9 mouse cellular contexts compared by ENCODE assay signal in genomic region chr11:53479783-53480301, GRCm38 (mm10). TPM values are rescaled to one million over a fixed set of nuclear protein-coding genes. Genes with fewer than 3 reads are reported as not detected.
DNase-seq lines count a peak whose midpoint lies in the region; ATAC-seq lines count a peak whose summit lies in the region.
"Had no signal": no experiment of that assay in that cellular context is flagged by ENCODE, and none has a peak within 500 bp of the region (broad histone marks: within the 10 kb centered on the region; RNA-seq: fewer than 3 reads in every experiment).

Gene Gm9945, plus strand, starts transcription at chr11:53480166.
Gene Sowaha, minus strand, starts transcription at chr11:53480274.

- H3K27ac ChIP-seq in forebrain, embryonic 14.5 days (ENCODE audit: low read depth, low read length), result 0 out of 2 replicates have a peak within 1 kb of the TSS, but pooled peaks have one; percentile 21
- no peak within 1 kb of the TSS for H3K27ac ChIP-seq in limb, embryonic 11.5 days (replicated peaks; ENCODE audit: low read depth, low read length)
- H3K27ac ChIP-seq in midbrain, embryonic 12.5 days (replicated peaks), result no peak within 1 kb of the TSS

- peaks cover 10% of the 10 kb centered on the region; the same call in 1 of the 2 replicates for H3K4me1 ChIP-seq in forebrain, embryonic 14.5 days (ENCODE audit: control insufficient read depth, insufficient read depth, low read length)
- H3K4me1 ChIP-seq in limb, embryonic 11.5 days (ENCODE audit: control insufficient read depth, insufficient read depth, low read length), result peaks cover 17% of the 10 kb centered on the region
- H3K4me1 ChIP-seq in midbrain, embryonic 12.5 days, result peaks cover 30% of the 10 kb centered on the region

- ATAC-seq in forebrain, embryonic 14.5 days, result no peak; the same call in 1 of the 2 replicates
- no peak for ATAC-seq in limb, embryonic 11.5 days (ENCODE audit: insufficient number of reproducible peaks, low FRiP score, low TSS enrichment, low read depth)
- no peak for ATAC-seq in midbrain, embryonic 12.5 days (ENCODE audit: low FRiP score, low read depth)

- peak; percentile 50 for DNase-seq in embryo, embryonic 11 days
- DNase-seq in embryo, embryonic 10 days (ENCODE audit: low spot score), result no peak
- peak; percentile 68 for DNase-seq in c-Kit-negative CD71-positive TER-119-positive erythroid progenitor cells, embryonic 14.5 days (ENCODE audit: low read depth, low spot score)
- DNase-seq in forebrain, embryonic 14.5 days (ENCODE audit: low spot score), result peak; percentile 29
- peak; percentile 61 to 72 for DNase-seq in kidney, adult 8-10 months
- DNase-seq in limb, embryonic 11.5 days (ENCODE audit: low spot score), result no peak
- peak; percentile 50 for DNase-seq in urinary bladder, adult 2 months (ENCODE audit: low spot score)

- H3K4me2 ChIP-seq in forebrain, embryonic 14.5 days (ENCODE audit: low read length), result peak within 1 kb of the TSS; percentile 62
- H3K4me2 ChIP-seq in limb, embryonic 11.5 days (ENCODE audit: low read depth, severe bottlenecking), result peak within 1 kb of the TSS; percentile 69
- H3K4me2 ChIP-seq in midbrain, embryonic 12.5 days (replicated peaks), result peak within 1 kb of the TSS; percentile 59

- H3K9me3 ChIP-seq in forebrain, embryonic 14.5 days (replicated peaks; ENCODE audit: control insufficient read depth, low read length), result 0 out of 2 replicates have a peak, but pooled peaks cover 2% of the 10 kb centered on the region
- peaks cover 3% of the 10 kb centered on the region; the same call in 1 of the 2 replicates for H3K9me3 ChIP-seq in limb, embryonic 11.5 days (ENCODE audit: control insufficient read depth, low read length)
- peaks cover 4% of the 10 kb centered on the region; the same call in 1 of the 2 replicates for H3K9me3 ChIP-seq in midbrain, embryonic 12.5 days

- H3K36me3 ChIP-seq in forebrain, embryonic 14.5 days (ENCODE audit: control insufficient read depth, insufficient read depth, low read length), result no peaks in the 10 kb centered on the region
- H3K36me3 ChIP-seq in limb, embryonic 11.5 days (ENCODE audit: control insufficient read depth, insufficient read depth, low read length), result no peaks in the 10 kb centered on the region
- H3K36me3 ChIP-seq in midbrain, embryonic 12.5 days, result no peaks in the 10 kb centered on the region

- peak within 1 kb of the TSS; percentile 39 for H3K4me3 ChIP-seq in forebrain, embryonic 14.5 days (ENCODE audit: low read depth, low read length)
- peak within 1 kb of the TSS; percentile 42 for H3K4me3 ChIP-seq in limb, embryonic 11.5 days (ENCODE audit: low read depth, low read length)
- H3K4me3 ChIP-seq in midbrain, embryonic 12.5 days, result peak within 1 kb of the TSS; percentile 43

- peak within 1 kb of the TSS; percentile 55 for H3K9ac ChIP-seq in forebrain, embryonic 14.5 days (ENCODE audit: low read length)
- peak within 1 kb of the TSS; percentile 7; the same call in 1 of the 2 replicates for H3K9ac ChIP-seq in limb, embryonic 11.5 days (ENCODE audit: low read length)
- H3K9ac ChIP-seq in midbrain, embryonic 12.5 days (replicated peaks), result peak within 1 kb of the TSS; percentile 28; the same call in 1 of the 2 replicates

- H3K27me3 ChIP-seq in forebrain, embryonic 14.5 days (replicated peaks; ENCODE audit: control insufficient read depth, insufficient read depth, low read length), result peaks cover 36% of the 10 kb centered on the region
- H3K27me3 ChIP-seq in limb, embryonic 11.5 days (ENCODE audit: control insufficient read depth, insufficient read depth, low read length), result peaks cover 43% of the 10 kb centered on the region
- H3K27me3 ChIP-seq in midbrain, embryonic 12.5 days, result peaks cover 82% of the 10 kb centered on the region

- 3% methylated on average over 40 of the region's 40 CpGs for WGBS in forebrain, embryonic 14.5 days
- WGBS in limb, embryonic 11.5 days, result 6% methylated on average over 38 of the region's 40 CpGs
- WGBS in midbrain, embryonic 12.5 days, result 5% methylated on average over 34 of the region's 40 CpGs

RNA-seq across cellular contexts. Expression of gene Gm9945, which starts in this region (rescaled TPM):
- 0.19 TPM in 1 of 2 replicates, not detected in the other for polyA plus RNA-seq in forebrain, embryonic 14.5 days (2014; fragmentation: Nextera tagmentation; extraction: Ambion mirVana)
- polyA plus RNA-seq in limb, embryonic 11.5 days (2014; fragmentation: Nextera tagmentation; extraction: Ambion mirVana), result not detected in 2 replicates
- polyA plus RNA-seq in midbrain, embryonic 12.5 days (2016; fragmentation: Nextera tagmentation; extraction: Ambion mirVana), result not detected in 2 replicates
- polyA plus RNA-seq in urinary bladder, adult 2 months (2012; rRNA removed), result 0.11 and 0.15 TPM in 2 replicates
- polyA plus RNA-seq: C2C12 had no signal

RNA-seq across cellular contexts. Expression of gene Sowaha, which starts in this region (rescaled TPM):
- 1.2 and 1.7 TPM in 2 replicates for polyA plus RNA-seq in forebrain, embryonic 14.5 days (2014; fragmentation: Nextera tagmentation; extraction: Ambion mirVana)
- 0.08 and 0.20 TPM in 2 replicates for polyA plus RNA-seq in limb, embryonic 11.5 days (2014; fragmentation: Nextera tagmentation; extraction: Ambion mirVana)
- 0.39 and 0.77 TPM in 2 replicates for polyA plus RNA-seq in midbrain, embryonic 12.5 days (2016; fragmentation: Nextera tagmentation; extraction: Ambion mirVana)
- 6.5 and 7.4 TPM in 2 replicates for polyA plus RNA-seq in urinary bladder, adult 2 months (2012; rRNA removed)
- polyA plus RNA-seq: C2C12 had no signal

Comparison
In these comparisons a context has a peak if more than half of its experiments do, and no peak if none do; other contexts are left out.
1. DNase-seq: peak in embryo, embryonic 11 days (single experiment), c-Kit-negative CD71-positive TER-119-positive erythroid progenitor cells, embryonic 14.5 days (single experiment), forebrain, embryonic 14.5 days (single experiment), kidney, adult 8-10 months (2 of 2) and urinary bladder, adult 2 months (single experiment); none in embryo, embryonic 10 days (single experiment) and limb, embryonic 11.5 days (single experiment).
2. Peak in every context shown above with its lines, with median percentiles within 50 percentile points of each other: H3K4me2 ChIP-seq, H3K4me3 ChIP-seq and H3K9ac ChIP-seq.